Mouse (Mus musculus) small intestine, adult 2 months (tissue): ENCODE results near the gene Tanc2.

Experiments used
- CTCF ChIP-seq: fragments of 200-500 bp; IDR thresholded peaks from 2 replicates; pipeline ENCODE4 v1.5.1; 2012; ENCODE audit warnings: low read depth, mild to moderate bottlenecking, control low read depth, inconsistent platforms, low read length, moderate library complexity, mixed read lengths; ENCODE audit not compliant: insufficient replicate concordance, insufficient read length; ENCODE audit errors: extremely low read depth
- POLR2A ChIP-seq: fragments of 200-500 bp; IDR thresholded peaks from 2 replicates; pipeline ENCODE4 v1.6.1; 2012; ENCODE audit warnings: low read depth, mild to moderate bottlenecking, control low read depth, inconsistent platforms, low read length, moderate library complexity

GRCm38 (mm10) chr11:105938771-105939170 is 349.0 kb downstream of the Tanc2 start:
- TF ChIP-seq POLR2A (no peak), CTCF (no peak)
